Mouse (Mus musculus): ENCODE data around the gene Syne2. TPM values are rescaled to one million over a fixed set of nuclear protein-coding genes. Genes with fewer than 3 reads are reported as not detected.

The Syne2 gene
- polyA plus RNA-seq, 1 experiment from 2014 or later = 2.7 TPM

GRCm38 (mm10) chr12:75839083-75839736 lies 21.3 kb downstream of the Syne2 start:
- H3K36me3 ChIP-seq (ENCODE audit: inconsistent target) = no peaks in the 10 kb centered on the region
- no peaks in the 10 kb centered on the region for H3K79me2 ChIP-seq (ENCODE audit: inconsistent target)
- WGBS (ENCODE audit: missing documents) = 90% methylated on average over 11 of the region's 11 CpGs
- H3K27ac ChIP-seq = no peak overlapping the region
- H3K4me3 ChIP-seq (ENCODE audit: inconsistent target) = no peak overlapping the region

GRCm38 (mm10) chr12:75841183-75841582 lies 23.2 kb downstream of the Syne2 start:
- Histone ChIP-seq H3K4me3 (ENCODE audit: inconsistent target) (no peak overlapping the region), H3K36me3 (ENCODE audit: inconsistent target) (no peaks in the 10 kb centered on the region), H3K79me2 (ENCODE audit: inconsistent target) (no peaks in the 10 kb centered on the region), H3K27ac (no peak overlapping the region)
- WGBS (ENCODE audit: missing documents) = 97% methylated on average over 7 of the region's 7 CpGs

- Histone ChIP-seq H3K27ac (no peak overlapping the region), H3K36me3 (ENCODE audit: inconsistent target) (no peaks in the 10 kb centered on the region), H3K4me3 (ENCODE audit: inconsistent target) (no peak overlapping the region), H3K79me2 (ENCODE audit: inconsistent target) (no peaks in the 10 kb centered on the region)
- WGBS (ENCODE audit: missing documents) = 86% methylated on average over 4 of the region's 4 CpGs
These were observed 26.4 kb downstream of the Syne2 start for GRCm38 (mm10) chr12:75844311-75844710.

GRCm38 (mm10) chr12:75845070-75845469 lies 27.1 kb downstream of the Syne2 start:
- Histone ChIP-seq H3K27ac (no peak overlapping the region), H3K36me3 (ENCODE audit: inconsistent target) (no peaks in the 10 kb centered on the region), H3K4me3 (ENCODE audit: inconsistent target) (no peak overlapping the region), H3K79me2 (ENCODE audit: inconsistent target) (no peaks in the 10 kb centered on the region)
- WGBS (ENCODE audit: missing documents) = 75% methylated on average over 9 of the region's 9 CpGs

- no peak overlapping the region for H3K4me3 ChIP-seq (ENCODE audit: inconsistent target)
- 97% methylated on average over 12 of the region's 12 CpGs for WGBS (ENCODE audit: missing documents)
- H3K27ac ChIP-seq = no peak overlapping the region
- H3K79me2 ChIP-seq (ENCODE audit: inconsistent target) = no peaks in the 10 kb centered on the region
- no peaks in the 10 kb centered on the region for H3K36me3 ChIP-seq (ENCODE audit: inconsistent target)
These were observed 28.6 kb downstream of the Syne2 start for GRCm38 (mm10) chr12:75846513-75846912.

GRCm38 (mm10) chr12:75850205-75850604 lies 32.3 kb downstream of the Syne2 start:
- no peaks in the 10 kb centered on the region for H3K36me3 ChIP-seq (ENCODE audit: inconsistent target)
- no peak overlapping the region for H3K4me3 ChIP-seq (ENCODE audit: inconsistent target)
- 41% methylated on average over 3 of the region's 3 CpGs for WGBS (ENCODE audit: missing documents)
- no peak overlapping the region for H3K27ac ChIP-seq
- H3K79me2 ChIP-seq (ENCODE audit: inconsistent target) = no peaks in the 10 kb centered on the region

GRCm38 (mm10) chr12:75851481-75851880 lies 33.5 kb downstream of the Syne2 start:
- no peak overlapping the region for H3K4me3 ChIP-seq (ENCODE audit: inconsistent target)
- H3K27ac ChIP-seq = no peak overlapping the region
- H3K79me2 ChIP-seq (ENCODE audit: inconsistent target) = no peaks in the 10 kb centered on the region
- H3K36me3 ChIP-seq (ENCODE audit: inconsistent target) = no peaks in the 10 kb centered on the region
- WGBS (ENCODE audit: missing documents) = 17% methylated on average over 8 of the region's 8 CpGs

GRCm38 (mm10) chr12:75852384-75852783 lies 34.5 kb downstream of the Syne2 start:
- Histone ChIP-seq H3K27ac (no peak overlapping the region), H3K36me3 (ENCODE audit: inconsistent target) (no peaks in the 10 kb centered on the region), H3K79me2 (ENCODE audit: inconsistent target) (no peaks in the 10 kb centered on the region), H3K4me3 (ENCODE audit: inconsistent target) (no peak overlapping the region)
- WGBS (ENCODE audit: missing documents) = 89% methylated on average over 6 of the region's 6 CpGs

- 7% methylated on average over 8 of the region's 8 CpGs for WGBS (ENCODE audit: missing documents)
- H3K4me3 ChIP-seq (ENCODE audit: inconsistent target) = peak overlapping the region; percentile 15
These were observed 35.6 kb downstream of the Syne2 start for GRCm38 (mm10) chr12:75853559-75853958.

GRCm38 (mm10) chr12:75855051-75855453 lies 37.1 kb downstream of the Syne2 start:
- Histone ChIP-seq H3K79me2 (ENCODE audit: inconsistent target) (no peaks in the 10 kb centered on the region), H3K27ac (no peak overlapping the region)
- 67% methylated on average over 7 of the region's 7 CpGs for WGBS (ENCODE audit: missing documents)

More at GRCm38 (mm10) chr12:75853559-75853958, 35.6 kb downstream of the Syne2 start:
- Histone ChIP-seq H3K79me2 (ENCODE audit: inconsistent target) (no peaks in the 10 kb centered on the region), H3K36me3 (ENCODE audit: inconsistent target) (no peaks in the 10 kb centered on the region), H3K27ac (peak overlapping the region; percentile 9; the same call in 1 of the 2 replicates)

GRCm38 (mm10) chr12:75855621-75856020 lies 37.7 kb downstream of the Syne2 start:
- H3K79me2 ChIP-seq (ENCODE audit: inconsistent target) = no peaks in the 10 kb centered on the region
- no peak overlapping the region for H3K4me3 ChIP-seq (ENCODE audit: inconsistent target)
- no peak overlapping the region for H3K27ac ChIP-seq
- H3K36me3 ChIP-seq (ENCODE audit: inconsistent target) = no peaks in the 10 kb centered on the region
- WGBS (ENCODE audit: missing documents) = 95% methylated on average over 9 of the region's 9 CpGs

More at GRCm38 (mm10) chr12:75855051-75855453, 37.1 kb downstream of the Syne2 start:
- Histone ChIP-seq H3K36me3 (ENCODE audit: inconsistent target) (no peaks in the 10 kb centered on the region), H3K4me3 (ENCODE audit: inconsistent target) (no peak overlapping the region)

- H3K27ac ChIP-seq = no peak overlapping the region
- no peaks in the 10 kb centered on the region for H3K36me3 ChIP-seq (ENCODE audit: inconsistent target)
- 64% methylated on average over 14 of the region's 14 CpGs for WGBS (ENCODE audit: missing documents)
- H3K79me2 ChIP-seq (ENCODE audit: inconsistent target) = no peaks in the 10 kb centered on the region
- H3K4me3 ChIP-seq (ENCODE audit: inconsistent target) = no peak overlapping the region
These were observed 38.3 kb downstream of the Syne2 start for GRCm38 (mm10) chr12:75856096-75856868.

GRCm38 (mm10) chr12:75859936-75860335 lies 42.0 kb downstream of the Syne2 start:
- H3K36me3 ChIP-seq (ENCODE audit: inconsistent target) = no peaks in the 10 kb centered on the region
- no peaks in the 10 kb centered on the region for H3K79me2 ChIP-seq (ENCODE audit: inconsistent target)
- no peak overlapping the region for H3K4me3 ChIP-seq (ENCODE audit: inconsistent target)
- no peak overlapping the region for H3K27ac ChIP-seq
- 97% methylated on average over 9 of the region's 11 CpGs for WGBS (ENCODE audit: missing documents)

GRCm38 (mm10) chr12:75860843-75861242 lies 42.9 kb downstream of the Syne2 start:
- H3K4me3 ChIP-seq (ENCODE audit: inconsistent target) = no peak overlapping the region
- H3K36me3 ChIP-seq (ENCODE audit: inconsistent target) = no peaks in the 10 kb centered on the region
- no peaks in the 10 kb centered on the region for H3K79me2 ChIP-seq (ENCODE audit: inconsistent target)
- 93% methylated on average over 3 of the region's 6 CpGs for WGBS (ENCODE audit: missing documents)
- no peak overlapping the region for H3K27ac ChIP-seq

- no peaks in the 10 kb centered on the region for H3K36me3 ChIP-seq (ENCODE audit: inconsistent target)
- WGBS (ENCODE audit: missing documents) = 88% methylated on average over 2 of the region's 2 CpGs
These were observed 47.2 kb downstream of the Syne2 start for GRCm38 (mm10) chr12:75865166-75865565.

More at GRCm38 (mm10) chr12:75865166-75865565, 47.2 kb downstream of the Syne2 start:
- Histone ChIP-seq H3K79me2 (ENCODE audit: inconsistent target) (no peaks in the 10 kb centered on the region), H3K27ac (no peak overlapping the region), H3K4me3 (ENCODE audit: inconsistent target) (no peak overlapping the region)
